In genomic region chr6:30230246-30230645, GRCm38 (mm10) we compare ENCODE assay signal across 15 mouse cellular contexts.
A peak's percentile ranks its signal among the peaks of the same experiment; 100 is the strongest.
DNase-seq lines count a peak whose midpoint lies in the region; ATAC-seq and TF ChIP-seq lines count a peak whose summit lies in the region.
"Had no signal": no experiment of that assay in that cellular context is flagged by ENCODE, and none has a peak within 500 bp of the region (broad histone marks: within the 10 kb centered on the region; RNA-seq: fewer than 3 reads in every experiment).

No protein-coding gene starts in this region.

- TF ChIP-seq EP300 in liver, postnatal 0 days (IDR thresholded peaks at IDR 0.05; ENCODE audit: low read depth) = no peak

- no peak overlapping the region for H3K4me3 ChIP-seq in thymus, adult 2 months (ENCODE audit: control insufficient read depth, insufficient read depth, low read length)
- no peak overlapping the region for H3K4me3 ChIP-seq in liver, postnatal 0 days (ENCODE audit: low read depth, low read length)
- H3K4me3 ChIP-seq: erythroblast, embryonic 14.5 days; limb, embryonic 10.5 days; liver, embryonic 15.5 days had no signal

- TF ChIP-seq CTCF in thymus, adult 2 months (IDR thresholded peaks at IDR 0.05; ENCODE audit: borderline replicate concordance, control insufficient read depth, extremely low read depth, insufficient read depth, low read length, poor library complexity) = no peak
- TF ChIP-seq CTCF in liver, postnatal 0 days (IDR thresholded peaks at IDR 0.05; ENCODE audit: low read depth) = no peak

- ATAC-seq in frontal cortex, adult (ENCODE audit: low TSS enrichment) = peak; percentile 93
- no peak for ATAC-seq in liver, postnatal 0 days

- no peaks in the 10 kb centered on the region for H3K27me3 ChIP-seq in thymus, adult 2 months (ENCODE audit: control insufficient read depth, insufficient read depth, low read length)
- no peaks in the 10 kb centered on the region for H3K27me3 ChIP-seq in liver, postnatal 0 days (ENCODE audit: insufficient read depth, low read length)
- H3K27me3 ChIP-seq: liver, embryonic 15.5 days had no signal

- H3K4me2 ChIP-seq in liver, postnatal 0 days (ENCODE audit: low read depth, low read length) = no peak overlapping the region
- H3K4me2 ChIP-seq: liver, embryonic 15.5 days had no signal

- no peak for DNase-seq in frontal cortex, postnatal 25 days (ENCODE audit: low spot score in 2 of 2)
- peak; percentile 14 to 20 for DNase-seq in spleen, postnatal 36 days (ENCODE audit: low spot score in 2 of 2)
- DNase-seq in spleen, postnatal 10 days (ENCODE audit: low spot score in 2 of 2) = no peak
- DNase-seq in heart, postnatal 10 days = peak; percentile 47 to 59
- DNase-seq in thymus, adult 2 months = no peak
- DNase-seq in liver, postnatal 0 days = no peak
- DNase-seq in cerebellum, postnatal 36 days = no peak
- DNase-seq: cerebellum, adult 18-20 months; embryo, embryonic 11 days; kidney, postnatal 10 days; layer of hippocampus, postnatal 36 days had no signal

- TF ChIP-seq POLR2A in thymus, adult 2 months (IDR thresholded peaks at IDR 0.05; ENCODE audit: control insufficient read depth, extremely low read depth, insufficient read depth, low read length, poor library complexity) = no peak

- H3K27ac ChIP-seq in thymus, adult 2 months (ENCODE audit: control insufficient read depth, insufficient read depth, low read length) = no peak overlapping the region
- no peak overlapping the region for H3K27ac ChIP-seq in liver, postnatal 0 days (ENCODE audit: low read depth)
- H3K27ac ChIP-seq: limb, embryonic 10.5 days; liver, embryonic 15.5 days had no signal

- intact Hi-C loops in heart, postnatal 10 days (cut with DNase I) = no loop called here

- H3K4me1 ChIP-seq in thymus, adult 2 months (replicated peaks; ENCODE audit: control insufficient read depth, insufficient read depth, low read length) = peaks cover 9% of the 10 kb centered on the region
- H3K4me1 ChIP-seq in liver, postnatal 0 days (ENCODE audit: insufficient read depth) = peaks cover 3% of the 10 kb centered on the region; the same call in 1 of the 2 replicates
- H3K4me1 ChIP-seq: limb, embryonic 10.5 days had no signal

- peaks cover 5% of the 10 kb centered on the region; the same call in 1 of the 2 replicates for H3K36me3 ChIP-seq in thymus, adult 2 months (ENCODE audit: control insufficient read depth, insufficient read depth, low read length)
- peaks cover 6% of the 10 kb centered on the region; the same call in 1 of the 2 replicates for H3K36me3 ChIP-seq in liver, postnatal 0 days (replicated peaks; ENCODE audit: insufficient read depth, low read length)

- no peak overlapping the region for H3K9ac ChIP-seq in liver, postnatal 0 days (replicated peaks)
- H3K9ac ChIP-seq: liver, embryonic 15.5 days had no signal

- H3K9me3 ChIP-seq in liver, postnatal 0 days (ENCODE audit: low read length) = no peaks in the 10 kb centered on the region
- H3K9me3 ChIP-seq: limb, embryonic 10.5 days; liver, embryonic 15.5 days had no signal

- WGBS in thymus, adult 2 months = 80% methylated on average over 7 of the region's 7 CpGs
- WGBS in liver, postnatal 0 days (ENCODE audit: insufficient replicate concordance) = 58% methylated on average over 7 of the region's 7 CpGs

Comparison
In these comparisons a context has a peak if more than half of its experiments do, and no peak if none do; other contexts are left out.
1. DNase-seq: peak in spleen, postnatal 36 days (2 of 2) and heart, postnatal 10 days (2 of 2); none in frontal cortex, postnatal 25 days (0 of 2), spleen, postnatal 10 days (0 of 2), thymus, adult 2 months (single experiment), liver, postnatal 0 days (single experiment) and cerebellum, postnatal 36 days (0 of 2).